Mouse (Mus musculus) stomach, postnatal 0 days (tissue): ENCODE results near the gene Uhrf1.

Experiments
- CTCF ChIP-seq: IDR thresholded peaks from 2 replicates; pipeline ENCODE4 v1.5.1; 2016; ENCODE audit warnings: antibody characterized with exemption, low read depth, mild to moderate bottlenecking, moderate library complexity
- EP300 ChIP-seq: optimal IDR thresholded peaks from 2 replicates; pipeline ENCODE3; 2016; ENCODE audit warnings: antibody characterized with exemption

DNA sequence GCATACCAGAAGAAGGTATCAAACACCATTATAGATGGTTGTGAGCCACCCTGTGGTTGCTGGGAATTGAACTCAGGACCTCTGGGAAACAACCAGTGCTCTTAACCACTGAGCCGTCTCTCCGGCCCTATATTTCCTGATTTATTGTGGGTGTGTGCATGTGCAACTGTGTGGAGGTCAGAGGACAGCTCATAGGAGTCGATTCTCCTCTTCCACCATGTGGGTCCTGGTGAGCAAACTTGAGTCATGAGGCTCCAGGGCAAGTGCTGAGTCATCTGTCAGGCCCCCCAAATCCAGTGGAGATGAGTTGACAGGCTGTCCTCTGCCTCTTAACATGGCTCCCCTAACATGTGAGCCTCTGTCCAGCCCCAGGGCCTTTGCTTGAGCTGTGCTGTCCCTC, 37.3 kb upstream of the Uhrf1 start:
- TF ChIP-seq CTCF, result no peak
- no peak for TF ChIP-seq EP300
